Mouse (Mus musculus) left cerebral cortex, adult 18-20 months (tissue): ENCODE measurements around the gene Mctp2. TPM values are rescaled to one million over a fixed set of nuclear protein-coding genes. Genes with fewer than 3 reads are reported as not detected.
A peak's percentile ranks its signal among the peaks of the same experiment; 100 is the strongest.
"Not testable (repeated sequence)": the region's sequence is repeated elsewhere in the genome, so short reads cannot be mapped to it uniquely, and the experiment has no call there.

ENCODE experiments used
- DNase-seq, 2 experiments: peaks; one replicate each; pipeline ENCODE4 v3.0.0; 2021 to 2022; ENCODE audit warnings: low spot score in 2 of 2, mixed read lengths in 1 of 2
- total RNA-seq, 2 experiments: library from RNA; stranded (reverse); gene quantifications; 2 replicates each; pipeline ENCODE4 v1.2.3; 2021

Gene Mctp2
- total RNA-seq, 2 experiments from 2014 or later = 1.2 to 1.5 TPM

DNA sequence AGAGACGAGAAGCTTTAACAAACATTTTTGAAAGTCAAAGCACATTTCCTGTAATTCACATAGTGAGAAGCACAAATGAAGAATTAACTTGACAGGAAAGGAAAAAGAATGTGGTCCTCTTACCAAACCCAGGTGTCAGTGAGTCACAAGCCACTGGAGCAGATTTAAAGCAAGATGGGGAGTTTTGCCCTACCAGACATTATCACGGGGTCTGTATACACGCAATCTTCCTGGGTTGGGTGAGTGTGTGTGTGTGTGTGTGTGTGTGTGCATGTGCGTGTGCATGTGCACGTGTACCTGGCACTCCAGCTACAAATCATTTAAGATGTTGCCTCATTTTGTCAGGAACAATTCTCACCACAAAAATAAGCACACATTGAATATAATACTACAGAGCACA is 30.9 kb downstream of the Mctp2 start:
- no peak for DNase-seq

DNA sequence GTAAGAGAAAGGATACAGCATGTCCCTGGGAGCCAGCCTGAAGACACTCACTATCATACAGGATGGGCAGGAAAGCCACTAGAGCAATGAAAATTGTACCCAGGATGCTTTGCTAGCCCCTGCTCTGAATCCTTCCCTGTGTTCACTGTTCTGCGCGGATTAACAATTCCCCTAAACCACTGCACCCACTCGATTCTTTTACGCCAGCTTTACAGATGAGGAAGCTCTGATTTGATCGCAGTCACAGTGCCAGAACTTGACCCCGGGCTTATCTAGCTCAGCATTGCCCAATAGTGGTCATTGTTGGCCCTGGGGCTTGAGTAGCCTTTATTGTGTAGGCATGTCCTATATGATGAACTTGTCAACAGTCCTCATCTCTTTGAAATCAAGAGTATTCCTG is 34.9 kb downstream of the Mctp2 start:
- no peak for DNase-seq

- DNase-seq = no peak
These were observed 36.4 kb downstream of the Mctp2 start for GRCm38 (mm10) chr7:72269994-72270393.

GRCm38 (mm10) chr7:72260766-72261655 is 45.4 kb downstream of the Mctp2 start:
- no peak for DNase-seq

- DNase-seq = no peak
These were observed 47.4 kb downstream of the Mctp2 start for GRCm38 (mm10) chr7:72259045-72259444.

DNA sequence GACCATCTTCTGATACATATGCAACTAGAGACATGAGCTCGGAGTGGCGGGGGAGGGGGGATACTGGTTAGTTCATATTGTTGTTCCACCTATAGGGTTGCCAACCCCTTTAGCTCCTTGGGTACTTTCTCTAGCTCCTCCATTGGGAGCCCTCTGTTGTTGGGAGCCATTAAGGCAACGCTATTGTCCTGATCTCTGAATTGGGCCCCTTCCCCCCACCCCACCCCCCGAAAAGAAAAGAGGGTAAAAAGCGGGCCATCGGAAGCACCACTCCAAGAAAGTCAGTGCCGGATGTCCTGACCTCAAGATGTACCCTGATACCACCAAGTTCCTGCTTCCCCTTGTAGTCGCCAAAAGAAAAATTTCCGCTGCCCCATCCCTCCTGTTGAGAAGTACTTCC is 56.1 kb downstream of the Mctp2 start:
- DNase-seq = not testable (repeated sequence)

- DNase-seq = no peak
These were observed 65.1 kb downstream of the Mctp2 start for GRCm38 (mm10) chr7:72241269-72241668.

DNA sequence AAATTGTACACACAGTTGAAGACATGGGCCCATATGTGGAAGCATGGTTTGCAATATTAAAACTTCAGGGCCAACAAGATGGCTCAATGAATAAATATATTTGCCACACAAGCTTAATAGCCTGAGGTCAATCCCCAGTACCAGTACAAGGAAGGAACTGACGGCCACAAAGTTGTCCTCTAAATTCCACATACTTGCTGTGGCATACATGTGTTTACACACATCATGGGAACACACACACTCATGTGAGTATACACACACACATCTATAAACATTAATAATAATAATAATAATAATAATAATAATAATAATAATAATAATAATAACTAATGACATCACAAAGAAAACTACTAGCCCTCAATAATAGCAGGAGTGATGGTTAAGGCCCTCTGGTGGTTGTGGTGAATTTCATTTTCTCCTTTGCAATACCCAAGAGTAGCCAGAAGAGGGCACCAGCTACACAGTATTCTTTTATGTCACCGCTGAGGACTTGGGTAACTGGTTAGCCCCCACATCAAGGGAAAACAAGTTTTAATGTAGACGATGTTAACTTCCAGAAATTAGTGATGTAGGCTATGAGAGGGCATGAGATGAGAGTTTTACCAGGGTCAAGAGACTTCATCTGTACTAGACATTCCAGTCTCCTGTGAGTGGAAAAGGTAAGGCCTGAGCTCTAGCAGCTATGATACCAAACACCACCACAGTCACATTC is 66.5 kb downstream of the Mctp2 start:
- DNase-seq = peak; percentile 36

DNA sequence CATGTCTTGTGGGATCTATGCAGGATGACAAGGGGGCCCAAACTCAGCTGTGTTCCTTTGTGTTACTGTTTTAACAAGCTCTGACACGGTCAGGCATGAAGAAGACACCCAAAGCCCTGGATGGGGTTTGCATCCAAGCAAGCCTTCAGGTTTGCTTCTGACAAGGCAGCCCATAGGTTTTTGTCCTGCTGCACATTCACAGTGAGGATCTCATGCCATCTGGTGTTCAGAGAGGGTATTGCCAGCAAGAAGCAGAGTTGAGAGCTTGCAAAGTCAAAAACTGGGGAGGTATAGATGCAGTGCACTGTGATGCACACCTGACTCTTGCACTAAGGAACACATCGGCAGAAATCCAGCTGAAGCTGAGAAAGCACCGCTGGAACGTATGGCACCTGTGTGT is 67.8 kb downstream of the Mctp2 start:
- DNase-seq = peak; percentile 72 to 74

- no peak for DNase-seq
These were observed 71.9 kb downstream of the Mctp2 start for GRCm38 (mm10) chr7:72234433-72234998.

DNA sequence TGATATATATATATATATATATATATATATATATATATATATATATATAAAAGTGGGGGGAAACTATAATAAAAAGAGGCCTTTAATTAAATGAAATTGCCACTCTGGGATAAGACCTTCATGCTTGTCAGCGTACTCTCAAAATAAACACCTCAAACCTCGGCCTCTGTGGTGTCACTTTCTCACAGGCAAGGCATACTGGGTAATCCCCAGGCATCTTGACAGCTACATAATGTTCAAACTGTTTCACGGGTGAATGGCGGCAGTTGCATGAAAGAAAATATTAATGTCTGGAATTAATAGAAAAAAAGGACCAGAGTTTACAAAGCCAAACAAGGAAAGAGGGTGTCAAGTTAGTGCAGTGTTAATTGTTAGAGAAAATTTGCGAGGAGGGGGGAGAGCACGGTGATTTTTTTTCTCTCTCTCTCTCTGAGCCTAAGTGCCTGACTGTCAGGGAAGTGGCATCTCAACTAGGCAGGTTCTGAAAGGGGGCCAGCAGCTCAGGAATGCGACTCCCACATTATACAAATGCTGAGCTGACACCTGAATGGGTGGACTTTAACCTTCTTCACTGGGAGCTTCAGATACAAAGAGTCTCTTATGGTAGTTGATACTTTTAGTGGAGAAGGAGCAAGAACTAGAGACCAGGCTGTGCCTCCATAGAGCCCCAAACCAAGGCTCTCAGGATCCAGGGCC is 75.1 kb downstream of the Mctp2 start:
- DNase-seq = no peak

GRCm38 (mm10) chr7:72229925-72230324 is 76.5 kb downstream of the Mctp2 start:
- DNase-seq = no peak

GRCm38 (mm10) chr7:72223558-72223957 is 82.8 kb downstream of the Mctp2 start:
- DNase-seq = no peak

DNA sequence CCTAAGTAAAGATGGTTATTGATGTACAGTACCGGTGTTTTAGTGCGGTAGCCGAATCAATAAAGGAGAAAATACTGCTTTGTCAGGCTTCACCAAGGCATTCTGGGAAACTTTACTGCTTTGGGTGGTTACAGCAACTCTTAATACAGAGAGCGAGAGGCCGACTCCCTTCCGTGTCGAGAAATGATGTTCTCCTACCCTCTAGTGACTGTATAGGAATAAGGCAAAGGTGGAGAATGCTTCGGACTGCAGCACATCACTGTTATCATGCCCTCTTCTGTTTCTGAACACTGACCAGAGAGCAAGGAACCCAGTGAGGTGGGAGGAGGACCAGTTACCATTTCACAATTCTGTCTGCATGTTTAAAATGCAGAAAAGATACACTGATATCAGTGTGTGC is 83.9 kb downstream of the Mctp2 start:
- DNase-seq = no peak

DNA sequence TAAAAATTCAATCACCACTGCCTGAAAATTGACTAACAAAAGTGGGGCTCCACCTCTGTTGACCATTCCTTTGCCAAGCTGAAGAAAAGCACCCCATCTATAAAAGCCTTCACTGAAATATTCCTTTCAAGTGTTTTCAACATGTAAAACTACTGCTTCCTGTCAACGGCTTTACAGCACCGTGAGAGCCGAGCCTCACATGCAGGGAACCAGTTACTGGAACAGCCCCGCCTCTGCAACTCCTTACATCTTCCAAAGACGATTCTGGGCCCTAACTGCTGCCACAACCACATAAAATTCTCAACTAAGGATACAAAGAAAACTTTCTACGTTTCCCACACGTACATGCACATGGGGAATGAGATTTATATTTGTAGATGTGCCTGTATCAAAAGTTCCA is 88.4 kb downstream of the Mctp2 start:
- no peak for DNase-seq

GRCm38 (mm10) chr7:72215563-72216215 is 90.7 kb downstream of the Mctp2 start:
- DNase-seq = no peak

GRCm38 (mm10) chr7:72210201-72210600 is 96.2 kb downstream of the Mctp2 start:
- no peak for DNase-seq

- no peak for DNase-seq
These were observed 97.1 kb downstream of the Mctp2 start for GRCm38 (mm10) chr7:72209296-72209695.

DNA sequence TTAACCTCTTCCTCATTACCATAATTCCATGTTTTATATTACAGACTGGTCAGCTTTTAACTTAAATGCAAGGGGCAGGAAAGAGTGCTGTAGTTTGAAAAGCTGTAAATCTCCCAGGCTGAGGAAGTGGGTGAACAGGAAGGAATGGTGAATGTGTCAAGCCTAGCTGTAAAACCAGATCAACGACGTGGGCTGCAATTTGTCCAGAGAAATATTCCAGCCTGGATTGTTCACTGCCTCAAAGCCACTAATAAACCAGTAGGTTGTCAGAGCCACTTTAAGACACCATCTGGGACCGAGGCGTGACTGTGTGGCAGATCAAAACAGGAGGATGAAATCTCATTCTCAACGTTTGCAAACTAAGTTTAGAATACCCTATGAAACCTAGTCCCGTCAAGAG is 99.6 kb downstream of the Mctp2 start:
- peak in 1 of 2 experiments; percentile 20 for DNase-seq

GRCm38 (mm10) chr7:72195709-72196108 is 110.7 kb downstream of the Mctp2 start:
- DNase-seq = no peak

- no peak for DNase-seq
These were observed 113.1 kb downstream of the Mctp2 start for GRCm38 (mm10) chr7:72193304-72193703.
